Mouse (Mus musculus) liver, postnatal 0 days (tissue): ENCODE data around the gene Ubxn6.

Source experiments
- CTCF ChIP-seq: sonication (generic); IDR thresholded peaks from 2 replicates; pipeline ENCODE4 v1.5.1; 2016; ENCODE audit warnings: antibody characterized with exemption, low read depth
- EP300 ChIP-seq: IDR thresholded peaks from 2 replicates; pipeline ENCODE4 v1.6.1; 2016; ENCODE audit warnings: antibody characterized with exemption, low read depth, mild to moderate bottlenecking

- TF ChIP-seq CTCF (no peak), EP300 (no peak)
Observed at GRCm38 (mm10) chr17:56054938-56055337, 19.9 kb downstream of the Ubxn6 start.
